Mouse (Mus musculus) liver, postnatal 0 days (tissue): Measurements from ENCODE around the gene Chst14.

Experiments
- CTCF ChIP-seq: sonication (generic); IDR thresholded peaks from 2 replicates; pipeline ENCODE4 v1.5.1; 2016; ENCODE audit warnings: antibody characterized with exemption, low read depth
- EP300 ChIP-seq: IDR thresholded peaks from 2 replicates; pipeline ENCODE4 v1.6.1; 2016; ENCODE audit warnings: antibody characterized with exemption, low read depth, mild to moderate bottlenecking

GRCm38 (mm10) chr2:118976941-118977340, 50.6 kb downstream of the Chst14 start:
- TF ChIP-seq CTCF (no peak), EP300 (no peak)
